Mouse (Mus musculus) thymus, postnatal 0 days (tissue): ENCODE measurements around the gene Chst8. TPM values are rescaled to one million over a fixed set of nuclear protein-coding genes. Genes with fewer than 3 reads are reported as not detected.
A peak's percentile ranks its signal among the peaks of the same experiment; 100 is the strongest.

Source experiments
- DNase-seq: peaks from one replicate; pipeline ENCODE4 v3.0.0-alpha.2; 2015; ENCODE audit warnings: low spot score
- polyA plus RNA-seq: library from polyadenylated mRNA; unstranded; fragments of >200 nt; fragmentation: Nextera tagmentation; extraction: Ambion mirVana; gene quantifications from 2 replicates; pipeline ENCODE4 v1.2.1, GENCODE M21; 2015

Gene Chst8
- polyA plus RNA-seq, 1 experiment from 2014 or later: 3.6 TPM

DNA sequence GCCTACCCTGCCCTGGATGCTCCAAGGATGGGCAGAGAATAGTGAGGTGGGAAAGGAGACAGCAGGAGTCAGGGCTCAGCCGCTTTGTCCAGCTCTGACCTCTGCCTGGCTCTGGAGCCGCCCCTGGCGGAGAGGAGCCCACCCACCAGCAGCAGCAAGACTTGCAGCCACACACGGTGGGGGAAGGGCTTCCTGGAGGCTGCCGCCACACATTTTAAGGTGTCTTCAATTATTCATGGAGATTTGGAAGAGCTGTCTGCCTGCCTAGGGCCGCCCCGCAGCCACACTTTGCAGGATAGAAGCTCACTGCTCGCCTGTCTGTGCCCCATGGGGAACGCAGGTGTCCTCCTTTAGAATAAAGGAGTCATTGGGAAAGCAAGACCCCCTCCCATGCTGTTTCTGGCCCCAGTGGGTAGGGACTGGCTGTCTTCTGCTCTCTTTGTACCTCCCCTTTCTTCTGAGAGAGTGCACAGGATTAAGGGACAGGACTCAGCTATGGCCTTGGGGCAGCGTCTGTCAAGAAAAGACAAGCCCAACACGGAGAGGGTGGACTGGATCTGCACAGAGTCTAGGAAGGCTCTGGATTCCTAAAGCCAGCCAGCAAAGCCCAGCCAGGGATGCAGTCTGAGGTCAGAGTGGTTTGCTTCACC is 95.2 kb downstream of the Chst8 start:
- DNase-seq: no peak

- no peak for DNase-seq
Observed at GRCm38 (mm10) chr7:34714848-34715460, 97.6 kb downstream of the Chst8 start.

DNA sequence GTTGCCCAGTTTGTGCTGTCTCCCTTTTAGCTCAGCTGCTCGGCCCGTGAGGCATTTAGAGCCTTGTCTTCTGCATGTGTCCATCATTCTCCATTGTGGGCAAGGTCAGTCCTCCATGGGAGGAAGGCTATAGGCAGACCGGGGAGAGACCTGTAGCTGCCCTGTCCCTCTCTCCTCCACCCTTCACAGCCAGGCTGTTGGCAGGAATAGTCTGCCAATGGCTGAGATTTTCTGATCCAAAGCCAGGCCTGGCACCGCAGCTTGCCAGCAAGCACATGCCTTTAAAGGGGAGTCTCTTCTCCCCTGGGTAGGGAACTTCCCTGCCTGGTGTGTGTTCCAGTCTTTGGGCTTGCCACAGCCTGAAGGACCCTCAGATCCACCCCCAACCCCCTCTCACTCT is 103.4 kb downstream of the Chst8 start:
- DNase-seq: no peak

DNA sequence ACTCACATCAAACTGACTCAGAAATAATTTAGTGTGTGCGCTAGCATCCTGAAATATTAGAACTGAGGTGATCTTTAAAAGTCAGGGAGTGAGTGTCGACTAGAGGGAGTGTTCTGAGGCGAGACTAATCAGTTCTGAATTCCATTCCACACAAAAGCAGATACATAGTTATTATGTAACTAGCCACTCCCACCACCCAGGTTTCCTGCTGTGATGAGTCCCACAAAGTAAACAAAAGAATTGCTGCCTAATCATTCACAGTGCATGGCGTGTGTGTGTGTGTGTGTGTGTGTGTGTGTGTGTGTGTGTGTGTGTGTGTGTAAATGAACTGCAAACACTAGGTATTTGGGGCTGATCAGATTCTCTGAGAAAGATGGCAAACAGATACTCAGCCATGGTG is 108.1 kb downstream of the Chst8 start:
- no peak for DNase-seq

- DNase-seq: no peak
Observed at GRCm38 (mm10) chr7:34703437-34703836, 109.1 kb downstream of the Chst8 start.

GRCm38 (mm10) chr7:34702718-34703351 is 109.7 kb downstream of the Chst8 start:
- peak; percentile 11 for DNase-seq

GRCm38 (mm10) chr7:34699888-34700287 is 112.6 kb downstream of the Chst8 start:
- no peak for DNase-seq

- no peak for DNase-seq
Observed at GRCm38 (mm10) chr7:34698221-34698620, 114.3 kb downstream of the Chst8 start.

GRCm38 (mm10) chr7:34696086-34696485 is 116.4 kb downstream of the Chst8 start:
- DNase-seq: no peak

GRCm38 (mm10) chr7:34694898-34695297 is 117.6 kb downstream of the Chst8 start:
- DNase-seq: no peak

DNA sequence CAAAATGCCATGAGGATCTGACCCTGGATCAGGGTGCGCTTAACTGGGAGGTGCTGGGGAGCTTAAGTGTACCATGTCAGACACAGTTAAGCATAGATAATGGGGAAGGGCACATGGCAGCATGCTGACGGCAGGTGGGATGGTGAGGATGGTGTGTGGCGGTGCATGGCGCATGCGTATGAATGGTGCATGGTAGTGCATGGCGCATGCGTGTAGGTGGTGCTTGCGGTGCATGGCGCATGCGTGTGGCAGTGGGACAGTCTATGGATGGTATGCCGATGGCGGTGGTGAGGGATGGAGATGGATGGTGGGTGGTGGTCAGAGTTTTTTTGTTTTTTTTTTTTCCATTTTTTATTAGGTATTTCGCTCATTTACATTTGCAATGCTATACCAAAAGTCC is 118.6 kb downstream of the Chst8 start:
- DNase-seq: no peak

GRCm38 (mm10) chr7:34693072-34693471 is 119.4 kb downstream of the Chst8 start:
- DNase-seq: no peak

DNA sequence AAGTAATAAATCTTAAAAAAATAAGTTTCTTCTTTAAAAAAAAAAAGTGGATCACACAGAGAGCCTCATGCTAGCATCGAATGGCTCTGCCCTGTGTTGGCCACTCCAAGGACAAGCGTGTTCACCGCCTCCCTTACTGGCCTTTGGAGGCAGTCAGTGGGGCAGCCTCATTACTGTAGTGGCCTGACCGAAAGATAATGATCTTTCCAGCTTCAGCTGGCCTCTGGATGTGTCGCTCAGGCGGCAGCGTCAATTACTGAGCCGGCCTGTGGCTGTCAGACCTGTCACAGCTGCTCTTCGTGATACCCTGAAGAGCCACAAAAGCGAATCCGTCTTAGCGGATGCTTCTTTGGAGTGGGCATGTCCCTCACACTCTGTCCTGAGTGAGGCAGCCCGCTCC is 122.4 kb downstream of the Chst8 start:
- no peak for DNase-seq

- DNase-seq: no peak
Observed at GRCm38 (mm10) chr7:34689028-34689427, 123.5 kb downstream of the Chst8 start.

GRCm38 (mm10) chr7:34685801-34686200 is 126.7 kb downstream of the Chst8 start:
- DNase-seq: no peak

GRCm38 (mm10) chr7:34685176-34685575 is 127.3 kb downstream of the Chst8 start:
- DNase-seq: no peak

- no peak for DNase-seq
Observed at GRCm38 (mm10) chr7:34680771-34681421, 131.6 kb downstream of the Chst8 start.

DNA sequence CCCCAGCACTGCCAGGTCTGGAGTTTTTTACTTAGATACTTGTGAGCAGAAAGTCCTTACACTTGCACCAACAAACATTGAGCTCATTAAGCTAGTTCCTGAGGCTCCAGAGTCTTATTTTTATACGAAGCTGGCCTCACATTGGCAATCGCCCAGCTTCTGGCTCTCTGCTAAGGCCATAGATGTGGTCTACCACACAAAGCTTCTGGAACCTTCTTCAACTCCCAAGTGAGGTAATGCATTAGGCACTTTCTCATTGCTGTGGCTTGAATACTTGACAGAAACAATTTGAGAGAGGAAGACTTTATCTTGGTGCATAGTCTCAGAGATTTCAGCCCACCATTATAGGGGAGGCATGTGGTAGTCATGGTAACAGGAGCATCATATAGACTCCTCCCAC is 132.6 kb downstream of the Chst8 start:
- DNase-seq: no peak

DNA sequence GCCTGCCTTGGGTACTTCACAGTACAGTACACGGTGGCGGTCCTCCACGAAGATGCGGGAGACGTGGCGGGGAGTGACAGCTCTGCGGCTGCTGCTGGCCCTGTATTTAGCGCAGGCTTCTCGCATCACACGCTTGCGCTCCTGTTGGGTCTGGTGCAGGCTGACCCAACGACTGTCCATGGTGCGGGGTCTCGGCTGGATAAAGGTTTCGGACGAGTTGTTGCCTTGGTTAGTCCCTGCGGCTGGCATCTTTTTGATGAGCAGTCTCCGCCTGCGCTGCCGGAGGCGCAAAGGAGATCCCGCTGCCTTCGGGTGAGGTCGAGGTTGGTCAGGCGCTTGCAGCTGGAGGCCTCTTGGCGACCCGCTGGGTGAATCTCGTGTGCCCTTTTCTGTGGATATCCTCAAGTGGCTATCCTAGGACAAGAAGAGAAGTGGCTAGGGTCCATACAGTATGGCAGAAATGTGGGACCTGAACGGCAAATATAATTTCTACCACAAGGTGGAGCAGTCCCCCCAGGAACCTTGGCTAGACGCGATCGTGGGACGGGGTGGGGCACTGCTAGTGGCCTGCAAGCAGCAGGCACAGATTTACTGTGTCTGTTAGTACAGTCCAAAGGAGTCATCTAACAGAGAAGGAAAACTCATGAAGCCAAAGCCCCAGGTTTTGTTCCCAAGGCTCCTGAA is 136.5 kb downstream of the Chst8 start:
- DNase-seq: peak; percentile 56

DNA sequence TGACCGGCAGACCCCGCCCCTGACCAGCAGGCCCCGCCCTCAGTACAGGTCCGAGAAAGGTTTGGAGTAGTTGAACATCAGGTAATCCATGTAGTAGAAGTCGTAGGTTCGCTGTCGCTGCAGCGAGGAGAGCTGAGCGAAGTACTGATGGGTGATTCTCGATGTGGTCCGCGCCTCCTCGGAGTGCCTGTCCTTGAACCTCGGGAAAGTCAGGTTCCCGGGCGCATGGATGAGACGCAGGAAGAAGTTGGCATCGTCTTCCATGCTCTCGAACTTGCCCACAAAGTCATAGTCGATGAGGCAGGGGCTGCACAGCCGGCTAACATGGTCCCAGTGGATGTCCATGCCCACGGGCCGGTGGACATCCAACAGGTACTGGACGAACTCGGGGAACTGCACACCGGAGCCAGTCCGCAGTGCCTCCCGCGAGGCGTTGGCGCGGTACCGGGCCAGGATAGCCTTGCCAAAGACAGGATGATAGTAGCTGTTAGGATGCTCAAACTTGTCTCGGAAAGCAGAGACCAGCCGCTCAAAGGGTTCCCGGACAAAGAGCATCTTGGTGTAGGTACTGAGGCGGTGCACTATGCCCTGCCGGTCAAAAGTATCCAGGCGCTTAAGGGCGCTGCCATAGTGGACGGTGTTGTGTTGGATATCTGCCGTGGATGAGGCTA is 137.3 kb downstream of the Chst8 start:
- no peak for DNase-seq

DNA sequence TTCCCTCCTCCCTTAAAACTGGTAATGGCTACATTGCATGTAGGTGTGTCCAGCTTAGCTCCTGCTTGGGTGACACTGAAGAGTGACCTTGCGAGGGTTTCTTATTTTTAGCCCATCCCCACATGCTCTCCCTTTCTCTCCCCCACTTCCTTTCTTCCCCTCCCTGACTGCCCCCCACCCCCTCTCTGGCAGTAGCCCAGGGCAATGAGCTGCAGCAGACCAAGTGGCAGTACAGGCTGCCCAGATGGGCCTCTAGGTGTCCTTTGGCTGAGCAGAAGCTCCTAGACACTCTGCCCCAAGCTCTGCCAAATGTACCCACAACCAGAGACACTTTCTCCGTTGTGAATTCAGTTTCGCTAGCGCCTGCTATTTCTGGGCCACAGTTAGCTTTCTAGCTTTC is 139.6 kb downstream of the Chst8 start:
- no peak for DNase-seq
